8 mouse cellular contexts compared by ENCODE assay signal in genomic region chr19:16436335-16437169, GRCm38 (mm10). TPM values are rescaled to one million over a fixed set of nuclear protein-coding genes. Genes with fewer than 3 reads are reported as not detected.
DNase-seq lines count a peak whose midpoint lies in the region; ATAC-seq and TF ChIP-seq lines count a peak whose summit lies in the region.

No protein-coding gene starts in this region.

- peaks cover 13% of the 10 kb centered on the region for H3K27me3 ChIP-seq in forebrain, embryonic 16.5 days (replicated peaks; ENCODE audit: control insufficient read depth, insufficient read depth, low read length)
- no peaks in the 10 kb centered on the region for H3K27me3 ChIP-seq in intestine, embryonic 16.5 days (replicated peaks; ENCODE audit: control insufficient read depth, insufficient read depth, low read length)
- H3K27me3 ChIP-seq in lung, embryonic 15.5 days = no peaks in the 10 kb centered on the region

- peak overlapping the region; percentile 56 for H3K9ac ChIP-seq in forebrain, embryonic 16.5 days (replicated peaks; ENCODE audit: low read depth, low read length)
- H3K9ac ChIP-seq in intestine, embryonic 16.5 days (ENCODE audit: low read depth, low read length) = peak overlapping the region; percentile 65
- peak overlapping the region; percentile 35 for H3K9ac ChIP-seq in lung, embryonic 15.5 days

- ATAC-seq in forebrain, embryonic 16.5 days = peak; percentile 24; the same call in 1 of the 2 replicates
- peak; percentile 25; the same call in 1 of the 2 replicates for ATAC-seq in intestine, embryonic 16.5 days
- ATAC-seq in lung, embryonic 15.5 days (ENCODE audit: borderline replicate concordance, extremely low read depth, low FRiP score, low TSS enrichment) = no peak

- H3K36me3 ChIP-seq in forebrain, embryonic 16.5 days (ENCODE audit: control insufficient read depth, insufficient read depth) = no peaks in the 10 kb centered on the region
- no peaks in the 10 kb centered on the region for H3K36me3 ChIP-seq in intestine, embryonic 16.5 days (ENCODE audit: control insufficient read depth, insufficient read depth, low read length)
- H3K36me3 ChIP-seq in lung, embryonic 15.5 days = no peaks in the 10 kb centered on the region

- peak overlapping the region; percentile 77 for H3K4me2 ChIP-seq in forebrain, embryonic 16.5 days (ENCODE audit: low read length)
- peak overlapping the region; percentile 79 for H3K4me2 ChIP-seq in intestine, embryonic 16.5 days (ENCODE audit: low read depth, low read length)
- H3K4me2 ChIP-seq in lung, embryonic 15.5 days = peak overlapping the region; percentile 89

- no peaks in the 10 kb centered on the region for H3K9me3 ChIP-seq in forebrain, embryonic 16.5 days (ENCODE audit: control insufficient read depth, low read length)
- no peaks in the 10 kb centered on the region for H3K9me3 ChIP-seq in intestine, embryonic 16.5 days (ENCODE audit: control insufficient read depth, low read length)
- no peaks in the 10 kb centered on the region for H3K9me3 ChIP-seq in lung, embryonic 15.5 days

- TF ChIP-seq POLR2A in bone marrow, adult 2 months (IDR thresholded peaks at IDR 0.05; ENCODE audit: borderline replicate concordance, control insufficient read depth, low read depth, low read length) = peak; percentile 14; the same call in 1 of the 2 replicates

- H3K27ac ChIP-seq in bone marrow, adult 2 months (ENCODE audit: control insufficient read depth, insufficient read depth, low read depth, low read length, poor library complexity) = no peak overlapping the region
- no peak overlapping the region for H3K27ac ChIP-seq in forebrain, embryonic 16.5 days (ENCODE audit: low read length)
- peak overlapping the region; percentile 65 for H3K27ac ChIP-seq in intestine, embryonic 16.5 days (ENCODE audit: low read length)
- H3K27ac ChIP-seq in lung, embryonic 15.5 days = no peak overlapping the region

- TF ChIP-seq CTCF in bone marrow, adult 2 months (IDR thresholded peaks at IDR 0.05; ENCODE audit: control insufficient read depth, insufficient read depth, low read length) = no peak

- H3K4me3 ChIP-seq in bone marrow, adult 2 months (replicated peaks; ENCODE audit: control insufficient read depth, low read depth, low read length) = peak overlapping the region; percentile 50
- peak overlapping the region; percentile 47 for H3K4me3 ChIP-seq in forebrain, embryonic 16.5 days (replicated peaks; ENCODE audit: low read length)
- H3K4me3 ChIP-seq in intestine, embryonic 16.5 days (ENCODE audit: low read length) = peak overlapping the region; percentile 53
- H3K4me3 ChIP-seq in lung, embryonic 15.5 days = peak overlapping the region; percentile 43

- peak; percentile 12 to 26 for DNase-seq in layer of hippocampus, postnatal 10 days (ENCODE audit: low spot score in 2 of 2)
- DNase-seq in layer of hippocampus, postnatal 14 days (ENCODE audit: low spot score in 2 of 2) = no peak
- DNase-seq in ovary, postnatal 14 days (ENCODE audit: low spot score) = peak; percentile 7
- DNase-seq in cerebellum, adult 11 months = no peak

- peaks cover 1% of the 10 kb centered on the region; the same call in 1 of the 2 replicates for H3K4me1 ChIP-seq in bone marrow, adult 2 months (ENCODE audit: control insufficient read depth, insufficient read depth, low read length)
- H3K4me1 ChIP-seq in forebrain, embryonic 16.5 days (replicated peaks; ENCODE audit: control insufficient read depth, insufficient read depth, low read length) = peaks cover 22% of the 10 kb centered on the region
- H3K4me1 ChIP-seq in intestine, embryonic 16.5 days (ENCODE audit: control insufficient read depth, insufficient read depth, low read length) = peaks cover 26% of the 10 kb centered on the region
- peaks cover 49% of the 10 kb centered on the region for H3K4me1 ChIP-seq in lung, embryonic 15.5 days

- 10% methylated on average over 61 of the region's 61 CpGs for WGBS in bone marrow, adult 2 months
- 2% methylated on average over 61 of the region's 61 CpGs for WGBS in forebrain, embryonic 16.5 days
- WGBS in intestine, embryonic 16.5 days = 4% methylated on average over 61 of the region's 61 CpGs
- 6% methylated on average over 60 of the region's 61 CpGs for WGBS in lung, embryonic 15.5 days

RNA-seq across cellular contexts. Expression of gene Gna14, which starts 1.0 kb away (rescaled TPM):
- total RNA-seq in layer of hippocampus, postnatal 10 days (2021) = 1 to 10 TPM in 1 of 2 experiments, under 1 TPM in 1; 0.59 to 1.5 TPM
- total RNA-seq in layer of hippocampus, postnatal 14 days (2021) = 1 to 10 TPM; 1.1 to 1.7 TPM
- polyA plus RNA-seq in bone marrow, adult 2 months (2011; ENCODE audit: insufficient read depth, insufficient read length, low replicate concordance, missing spikeins) = 0.49 TPM in 1 of 2 replicates, not detected in the other
- 1.1 and 1.3 TPM in 2 replicates for polyA plus RNA-seq in forebrain, embryonic 16.5 days (2015; fragmentation: Nextera tagmentation; extraction: Ambion mirVana)
- 16.0 and 16.8 TPM in 2 replicates for polyA plus RNA-seq in intestine, embryonic 16.5 days (2015; fragmentation: Nextera tagmentation; extraction: Ambion mirVana)
- 12.4 TPM in 2 replicates for polyA plus RNA-seq in lung, embryonic 15.5 days (2015; fragmentation: Nextera tagmentation; extraction: Ambion mirVana)

Comparison
In these comparisons a context has a peak if more than half of its experiments do, and no peak if none do; other contexts are left out.
1. DNase-seq: peak in layer of hippocampus, postnatal 10 days (2 of 2) and ovary, postnatal 14 days (single experiment); none in layer of hippocampus, postnatal 14 days (0 of 2) and cerebellum, adult 11 months (single experiment).
2. Peak in every context shown above with its lines, with median percentiles within 50 percentile points of each other: H3K4me3 ChIP-seq, H3K4me2 ChIP-seq and H3K9ac ChIP-seq.